Mouse (Mus musculus) G1E (cell line): ENCODE data around the gene Tmc8.

Experiments
- CTCF ChIP-seq: IDR thresholded peaks from 2 replicates; pipeline ENCODE4 v1.5.1; 2012; ENCODE audit warnings: low read depth, low read length, inconsistent platforms, mixed read lengths
- GATA1 ChIP-seq: IDR thresholded peaks from 2 replicates; pipeline ENCODE4 v1.6.1; 2012; ENCODE audit warnings: borderline replicate concordance, low read length, inconsistent platforms, mixed read lengths
- GATA2 ChIP-seq: IDR thresholded peaks from 2 replicates; pipeline ENCODE4 v1.6.1; 2012; ENCODE audit warnings: low read depth, low read length, inconsistent platforms, borderline replicate concordance
- POLR2AphosphoS5 ChIP-seq: IDR thresholded peaks from 2 replicates; pipeline ENCODE4 v1.6.1; 2012; ENCODE audit warnings: low read depth, low read length, inconsistent platforms; ENCODE audit not compliant: insufficient replicate concordance
- TAL1 ChIP-seq: conservative IDR thresholded peaks from 2 replicates; pipeline ENCODE4 v1.6.1; 2012; ENCODE audit warnings: low read depth, low read length, inconsistent platforms, mixed read lengths

GRCm38 (mm10) chr11:117796954-117797353 is 15.1 kb downstream of the Tmc8 start:
- TF ChIP-seq CTCF (no peak), TAL1 (no peak), POLR2AphosphoS5 (no peak), GATA2 (no peak), GATA1 (no peak)
